Mouse (Mus musculus) WW6 (cell line): ENCODE measurements at regions not wholly inside any gene's neighbourhood (a gene's known extent, or its start where the extent isn't known, plus 50 kb on each side); places are given as distances from the start of the nearest gene placed in this dataset.

Experiments
- DNase-seq: peaks from one replicate; pipeline ENCODE4 v3.0.0-alpha.2; 2013; ENCODE audit warnings: low read depth, low spot score

DNA sequence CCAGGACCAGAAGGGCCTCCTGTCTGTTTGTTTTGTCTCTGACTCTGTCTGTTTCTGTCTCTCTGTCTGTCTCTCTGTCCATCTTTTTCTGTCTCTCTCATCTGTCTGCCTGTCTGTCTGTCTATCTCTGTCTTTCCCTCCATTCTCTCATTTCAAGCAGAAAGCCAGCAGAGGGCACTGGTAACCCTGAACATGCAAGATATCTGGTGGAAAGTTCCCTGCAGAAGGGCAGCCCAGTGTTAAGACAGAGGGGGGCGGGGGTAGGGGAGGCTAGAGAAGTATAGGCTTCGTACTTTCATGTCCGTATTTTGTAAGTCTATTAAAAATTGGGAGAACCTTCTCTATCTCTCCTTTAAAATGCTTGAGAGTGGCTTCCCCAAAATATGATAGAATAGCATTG is 370.4 kb upstream of the Nr5a2 start:
- no peak for DNase-seq

GRCm38 (mm10) chr1:137323884-137324594 is 363.8 kb upstream of the Nr5a2 start:
- peak; percentile 65 for DNase-seq

GRCm38 (mm10) chr1:137323035-137323680 is 362.9 kb upstream of the Nr5a2 start:
- peak; percentile 58 for DNase-seq

GRCm38 (mm10) chr1:137302757-137303422 is 342.6 kb upstream of the Nr5a2 start:
- DNase-seq: no peak

- DNase-seq: peak; percentile 34
Observed at GRCm38 (mm10) chr1:137297780-137298569, 337.7 kb upstream of the Nr5a2 start.

GRCm38 (mm10) chr1:137289456-137289855 is 329.2 kb upstream of the Nr5a2 start:
- DNase-seq: no peak

GRCm38 (mm10) chr1:137283291-137283690 is 323.0 kb upstream of the Nr5a2 start:
- no peak for DNase-seq

DNA sequence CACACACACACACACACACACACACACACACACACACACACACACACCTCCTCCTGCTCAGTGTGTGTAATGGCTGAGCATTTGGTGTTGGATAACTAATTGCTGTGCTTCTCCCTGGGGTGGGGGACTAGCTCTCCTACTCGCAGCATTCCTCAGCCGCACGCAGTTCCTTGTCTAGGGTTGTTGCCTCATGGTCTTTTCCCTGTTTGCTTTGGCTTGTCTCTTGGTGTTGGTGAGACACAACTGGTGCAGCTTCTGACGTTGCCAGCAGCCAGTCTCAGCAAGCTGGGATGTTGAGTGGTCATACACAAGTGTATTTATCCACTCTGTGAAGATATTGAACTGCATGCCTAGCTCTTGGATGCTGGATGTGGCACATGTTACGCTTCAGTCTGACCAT is 322.2 kb upstream of the Nr5a2 start:
- no peak for DNase-seq

DNA sequence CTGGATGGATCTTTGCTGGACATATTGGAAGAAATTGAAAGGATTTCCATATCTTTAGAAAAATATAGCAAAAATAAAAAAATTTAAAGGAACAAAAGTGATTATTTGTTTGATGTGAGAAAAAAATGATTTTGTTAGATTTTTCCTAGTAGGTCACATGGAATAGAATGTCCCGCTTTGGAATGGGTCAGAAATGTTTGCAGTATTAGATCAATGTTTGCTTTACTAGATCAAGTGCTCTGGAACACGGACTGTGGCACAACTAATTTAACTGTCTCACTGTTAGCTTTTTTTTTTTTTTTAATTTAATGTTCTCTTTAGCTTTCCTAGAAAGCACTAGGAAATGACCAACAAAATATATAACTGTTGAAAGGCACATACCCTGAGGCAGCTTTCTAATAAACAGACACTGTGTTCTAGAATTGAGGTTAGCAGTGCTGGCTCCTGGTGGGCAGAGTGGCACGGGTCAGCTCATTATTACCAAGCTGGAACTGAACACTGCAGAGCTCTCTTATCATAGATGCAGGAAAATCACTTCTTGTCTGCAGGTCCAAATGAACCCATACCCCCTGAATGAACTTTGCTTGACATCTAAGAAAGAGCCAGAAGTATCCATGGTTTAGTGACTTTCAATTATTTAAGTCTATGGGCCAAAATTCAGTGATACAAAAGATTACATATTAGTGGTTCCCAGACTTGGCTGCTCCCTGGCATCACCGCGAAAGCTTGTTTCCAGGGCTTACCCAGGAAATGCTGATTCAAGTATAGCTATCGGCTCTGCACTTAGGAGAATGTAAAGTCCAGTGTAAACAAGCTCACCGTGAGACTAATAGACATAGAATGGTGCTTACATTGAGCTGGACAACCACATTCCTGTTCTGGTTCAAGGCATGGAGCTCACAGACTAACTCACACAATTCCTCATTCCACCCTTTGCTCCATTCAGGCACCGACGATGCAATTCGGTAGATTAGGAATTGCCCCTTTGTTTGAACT is 320.4 kb upstream of the Nr5a2 start:
- no peak for DNase-seq

GRCm38 (mm10) chr1:137279981-137280380 is 319.7 kb upstream of the Nr5a2 start:
- no peak for DNase-seq

DNA sequence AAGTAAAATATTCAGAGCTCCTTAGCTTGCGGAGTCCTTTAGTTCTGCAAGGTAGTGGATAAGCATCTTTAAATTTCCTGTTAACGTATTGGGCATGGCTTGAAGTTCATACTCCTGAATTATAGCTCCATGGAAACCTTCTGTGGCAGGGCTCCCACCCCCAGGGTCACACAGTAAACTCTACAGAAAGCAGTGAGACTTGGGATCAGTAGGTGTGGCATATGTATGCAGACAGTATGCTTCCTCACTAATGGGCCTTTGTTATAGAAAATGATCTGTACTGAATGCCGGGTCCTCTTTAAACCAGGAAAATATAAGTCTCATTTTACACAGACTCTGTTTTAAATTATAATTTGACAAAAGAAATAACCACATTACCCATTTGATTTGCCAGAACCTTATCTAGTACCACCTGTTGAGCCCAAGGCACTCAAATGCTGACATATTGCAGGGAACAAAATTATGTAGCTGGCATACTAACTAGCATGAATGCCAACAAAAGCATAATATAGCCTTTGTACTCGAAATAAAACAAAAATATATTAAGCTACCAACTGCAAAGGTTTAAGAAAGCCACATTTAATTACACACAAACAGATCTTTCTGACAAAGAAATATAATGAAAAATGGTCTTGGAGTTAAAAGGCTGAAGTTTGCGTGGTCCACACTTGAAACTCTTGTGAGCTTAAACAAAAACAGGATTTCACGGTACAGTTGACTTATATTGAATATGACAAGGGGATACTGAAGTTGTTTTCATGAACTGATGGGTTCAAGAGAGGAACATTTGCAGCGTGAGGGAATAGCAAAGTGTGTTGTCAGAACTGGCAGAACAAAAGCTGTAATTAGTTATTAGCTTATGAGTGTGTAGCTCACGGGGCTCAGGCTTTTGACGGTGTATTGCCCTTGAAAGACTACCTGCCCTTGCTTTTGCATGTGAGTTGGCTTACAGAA is 310.7 kb upstream of the Nr5a2 start:
- DNase-seq: no peak

GRCm38 (mm10) chr1:137262806-137263370 is 302.6 kb upstream of the Nr5a2 start:
- DNase-seq: no peak

- no peak for DNase-seq
Observed at GRCm38 (mm10) chr1:137262121-137262525, 301.9 kb upstream of the Nr5a2 start.

DNA sequence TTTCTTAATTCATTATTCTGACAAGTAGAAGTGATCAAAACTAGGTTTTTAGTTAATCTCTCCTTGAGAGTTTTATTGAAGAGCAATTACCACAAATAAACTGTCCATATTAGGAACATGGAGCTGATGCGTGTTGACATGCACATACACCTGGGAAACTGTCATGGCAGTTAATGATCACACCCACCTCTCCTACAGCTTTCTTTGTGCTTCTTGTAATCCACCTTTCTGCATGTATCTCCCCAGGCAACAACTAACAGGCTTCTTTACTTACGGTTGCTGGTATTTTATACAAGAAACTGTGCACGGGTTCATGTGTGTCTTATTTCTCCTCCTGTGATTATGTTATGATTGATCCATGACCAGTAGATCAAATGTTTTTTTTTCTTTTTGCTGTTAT is 296.0 kb upstream of the Nr5a2 start:
- no peak for DNase-seq

- DNase-seq: no peak
Observed at GRCm38 (mm10) chr1:137255041-137255440, 294.8 kb upstream of the Nr5a2 start.

- no peak for DNase-seq
Observed at GRCm38 (mm10) chr1:137254634-137255033, 294.4 kb upstream of the Nr5a2 start.

GRCm38 (mm10) chr1:137227098-137227485 is 266.8 kb upstream of the Nr5a2 start:
- no peak for DNase-seq

DNA sequence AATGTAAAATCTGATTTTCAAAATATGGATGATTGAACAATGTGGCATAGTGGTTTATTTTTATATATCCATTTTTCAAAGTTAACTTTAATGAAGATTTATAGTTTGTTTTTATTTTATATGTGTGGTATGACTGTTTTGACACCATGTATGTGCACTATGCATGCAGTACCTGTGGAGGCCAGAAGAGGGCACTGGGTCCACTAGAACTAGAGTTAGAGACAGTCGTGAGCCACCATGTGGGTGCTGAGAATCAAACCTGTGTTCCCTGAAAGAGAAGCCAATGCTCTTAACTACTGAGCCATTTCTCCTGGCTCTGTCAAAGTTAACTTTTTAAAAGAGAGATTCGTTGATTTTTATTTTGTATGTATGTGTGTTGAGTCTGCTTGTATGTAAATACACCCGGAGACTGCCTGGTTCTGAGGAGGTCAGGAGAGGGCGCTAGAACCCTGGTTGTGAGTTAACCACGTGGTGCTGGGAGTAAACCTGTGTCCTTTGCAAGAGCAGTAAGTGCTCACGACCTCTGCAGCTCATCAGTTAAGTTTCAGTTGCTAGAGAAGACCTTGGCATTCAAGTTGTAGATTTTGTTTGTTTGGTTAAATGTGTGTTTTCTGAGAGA is 266.3 kb upstream of the Nr5a2 start:
- DNase-seq: no peak

GRCm38 (mm10) chr1:137225418-137225817 is 265.2 kb upstream of the Nr5a2 start:
- no peak for DNase-seq
